ENCODE assay signal across 8 mouse cellular contexts in the genomic region with DNA sequence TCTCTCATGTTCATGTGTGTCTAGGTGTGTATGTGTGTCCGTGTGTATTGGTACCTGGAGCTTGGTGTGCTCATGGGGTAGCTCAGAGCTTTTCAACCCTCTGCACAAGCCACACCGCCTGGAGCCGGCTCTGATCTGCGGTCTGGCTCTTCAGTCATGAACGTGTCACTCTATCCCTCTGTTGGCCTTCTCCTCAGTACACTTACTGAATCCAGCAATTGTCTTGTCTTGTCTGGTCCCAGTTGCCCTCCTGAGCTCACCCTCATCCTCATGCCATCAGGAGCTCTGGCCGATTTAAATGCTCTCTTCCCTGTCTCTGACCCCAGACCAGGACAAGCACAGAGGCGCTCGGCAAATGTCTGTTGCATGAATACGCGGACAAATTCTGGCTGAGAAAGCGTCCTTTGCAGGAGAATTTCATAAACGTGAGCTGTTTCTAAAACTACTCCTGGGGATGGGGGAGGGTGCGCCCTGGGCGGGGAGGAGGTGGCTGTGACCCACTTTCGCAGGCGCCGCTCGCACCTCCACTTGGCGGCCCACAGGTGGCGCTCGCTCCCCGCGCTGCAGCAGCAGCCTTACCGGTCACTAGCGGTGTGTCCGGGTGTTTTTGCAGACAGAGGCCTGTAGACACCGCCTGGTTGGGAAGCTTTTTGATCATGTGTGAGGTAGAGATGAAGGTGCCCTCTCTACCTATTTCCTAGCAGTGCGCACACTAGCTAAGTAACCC. TPM values are rescaled to one million over a fixed set of nuclear protein-coding genes. Genes with fewer than 3 reads are reported as not detected.
DNase-seq lines count a peak whose midpoint lies in the region; ATAC-seq lines count a peak whose summit lies in the region.

No protein-coding gene starts in this region.

- DNase-seq in adipocyte (ENCODE audit: low spot score): peak; percentile 52
- peak; percentile 81 for DNase-seq in embryo, embryonic 10.5 days (ENCODE audit: low spot score)
- DNase-seq in gastrocnemius, postnatal 14 days: peak; percentile 85
- peak; percentile 44 to 89 for DNase-seq in left cerebral cortex, adult 9 months (ENCODE audit: low spot score in 2 of 2)
- peak; percentile 88 to 93 for DNase-seq in right cerebral cortex, adult 2 months (ENCODE audit: low spot score in 2 of 2)
- DNase-seq in urinary bladder, adult 2 months (ENCODE audit: low spot score): peak; percentile 71

- intact Hi-C loops in gastrocnemius, postnatal 14 days (cut with DNase I; ENCODE audit: low total_unique reads): loop anchor here (5.0 kb wide), 1 partner anchor 109 kb away; no protein-coding TSS in a partner anchor

- ATAC-seq in inflammation-experienced regulatory T-cells, adult 6 months: peak; percentile 83
- peak; percentile 99 for ATAC-seq in megakaryocyte progenitor cell, adult 5-6 weeks (replicated peaks; ENCODE audit: poor library complexity)

RNA-seq across cellular contexts. Expression of a gene that starts 41.9 kb away (rescaled TPM):
- 10 to 100 TPM; 31.6 to 40.0 TPM for total RNA-seq in gastrocnemius, postnatal 14 days (2021)
- 100 to 1,000 TPM; 177 to 212 (median 210) TPM for polyA plus RNA-seq in inflammation-experienced regulatory T-cells, adult 6 months (2017; shearing (Covaris generic))
- total RNA-seq in megakaryocyte progenitor cell, adult 5-6 weeks (2015): 27.1 and 29.1 TPM in 2 replicates
- 19.8 and 30.2 TPM in 2 replicates for total RNA-seq in megakaryocyte progenitor cell, adult 5-6 weeks (2017)
- 119 and 129 TPM in 2 replicates for polyA plus RNA-seq in urinary bladder, adult 2 months (2012; rRNA removed)

Comparison
In these comparisons a context has a peak if more than half of its experiments do, and no peak if none do; other contexts are left out.
1. Peak in every context shown above with its lines: DNase-seq and ATAC-seq.